Mouse (Mus musculus): ENCODE measurements around the gene Tmeff2.

The Tmeff2 gene

DNA sequence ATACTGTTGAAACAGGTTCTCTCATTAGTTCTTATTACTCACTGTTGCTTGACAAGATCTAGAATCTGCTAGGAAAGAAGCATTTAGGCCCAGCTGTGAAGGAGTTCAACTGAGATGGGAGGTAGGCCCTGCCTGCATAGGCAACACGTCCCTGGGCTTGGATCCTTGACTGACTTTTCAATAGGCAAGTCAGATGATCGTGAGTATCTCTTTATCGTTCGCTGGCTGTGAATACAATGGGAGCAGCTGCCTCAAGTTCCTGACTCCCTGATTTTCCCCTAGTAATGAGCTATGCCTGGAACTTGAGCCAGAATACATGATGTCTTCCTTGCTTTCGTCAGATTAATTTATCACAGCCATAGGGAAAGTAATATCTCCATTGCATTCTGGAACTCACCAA is 214.3 kb downstream of the Tmeff2 start:
- no peak for DNase-seq

DNA sequence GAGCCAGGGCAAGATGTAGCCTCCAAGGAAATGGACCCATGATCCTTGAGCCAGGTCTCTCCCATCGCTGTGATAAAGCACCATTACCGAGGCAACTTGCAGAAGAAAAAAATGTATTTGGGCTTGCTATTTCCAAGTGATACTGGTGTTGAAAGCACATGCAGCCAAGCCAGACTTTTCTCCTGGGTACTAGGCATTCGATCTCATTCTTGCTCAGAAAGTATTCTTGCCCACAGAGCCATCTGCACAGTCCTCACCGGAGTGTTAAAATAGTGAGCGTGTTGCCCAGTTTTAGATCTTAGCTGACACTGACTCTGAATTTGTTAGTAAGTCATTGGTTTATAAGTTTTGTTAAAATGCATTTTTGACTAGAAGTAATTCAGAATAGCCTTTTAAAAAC is 215.3 kb downstream of the Tmeff2 start:
- no peak for DNase-seq

DNA sequence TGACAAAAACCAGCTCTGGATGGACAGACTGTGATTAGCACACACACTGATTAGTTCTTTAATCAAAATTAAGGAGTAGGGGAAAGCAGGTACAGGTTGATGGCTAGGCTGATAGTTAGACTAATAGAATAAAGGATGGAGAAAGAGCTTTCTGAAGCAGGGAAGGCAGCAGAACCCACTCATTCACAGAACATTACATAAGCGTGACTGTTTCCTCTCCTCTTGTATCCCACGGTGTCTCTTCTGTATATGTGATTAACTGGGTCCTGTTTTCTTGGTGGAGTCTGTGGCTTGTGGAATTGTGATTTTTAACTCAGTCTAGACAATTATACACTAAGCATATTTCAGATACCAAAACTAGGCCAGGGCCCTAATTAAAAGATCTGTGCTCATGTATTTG is 217.4 kb downstream of the Tmeff2 start:
- no peak for DNase-seq

DNA sequence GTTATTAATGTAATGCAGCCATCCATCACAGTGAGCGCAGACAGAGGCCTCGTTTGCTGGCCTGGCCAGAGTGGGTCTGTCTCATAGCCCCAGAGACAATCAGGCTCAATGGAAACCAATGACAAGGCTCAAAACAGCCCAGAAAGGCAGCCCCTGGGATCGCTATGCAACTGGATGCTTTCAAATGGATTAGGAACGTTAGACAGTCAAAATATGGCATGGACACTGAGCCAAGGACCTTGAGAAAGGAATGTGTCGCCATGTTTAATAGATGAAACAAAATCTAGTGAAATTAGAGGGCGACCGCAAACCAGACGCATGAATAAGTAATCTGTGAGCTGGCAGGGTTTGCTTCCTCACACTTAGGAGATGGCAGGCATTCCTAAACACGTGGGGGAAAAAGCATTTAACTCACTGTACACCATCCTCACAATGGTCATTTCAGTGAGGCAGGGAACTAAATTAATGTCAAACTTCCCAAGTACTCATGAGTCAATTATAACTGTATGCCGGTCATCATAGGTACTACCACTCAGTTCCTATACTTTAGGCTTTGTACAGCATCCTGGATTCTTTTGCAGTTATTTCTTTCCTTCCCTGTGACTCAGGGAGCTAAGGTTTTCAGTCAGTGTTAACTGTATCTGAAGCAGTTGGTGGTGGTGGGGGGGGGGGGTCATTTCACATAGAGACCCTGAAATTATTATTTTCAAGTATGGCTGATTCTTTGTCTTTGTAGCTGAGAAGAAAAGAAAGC is 225.4 kb downstream of the Tmeff2 start:
- DNase-seq = no peak

DNA sequence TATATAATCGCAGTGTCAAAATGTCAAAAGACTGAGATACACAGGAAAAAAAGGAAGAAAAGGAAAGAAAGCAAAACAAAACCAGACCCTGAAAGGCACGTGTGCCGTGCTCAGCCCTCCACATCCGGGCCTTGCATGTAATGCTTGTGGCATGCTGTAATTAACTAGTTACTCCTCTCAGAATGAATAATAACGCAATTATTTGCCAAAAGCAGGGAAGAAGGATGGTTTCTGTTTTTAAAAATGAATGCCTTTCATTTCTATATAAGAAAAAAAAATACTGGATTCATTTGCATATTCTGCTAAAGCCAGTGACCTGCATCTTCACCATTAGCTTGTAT is 225.9 kb downstream of the Tmeff2 start:
- no peak for DNase-seq

- no peak for DNase-seq
Measured at GRCm38 (mm10) chr1:51136792-51137191, 236.3 kb downstream of the Tmeff2 start.

GRCm38 (mm10) chr1:51139605-51140004 is 239.2 kb downstream of the Tmeff2 start:
- DNase-seq = no peak

GRCm38 (mm10) chr1:51141381-51141780 is 240.9 kb downstream of the Tmeff2 start:
- DNase-seq = no peak

GRCm38 (mm10) chr1:51142729-51143128 is 242.3 kb downstream of the Tmeff2 start:
- DNase-seq = no peak

- DNase-seq = no peak
Measured at GRCm38 (mm10) chr1:51145693-51146092, 245.2 kb downstream of the Tmeff2 start.

DNA sequence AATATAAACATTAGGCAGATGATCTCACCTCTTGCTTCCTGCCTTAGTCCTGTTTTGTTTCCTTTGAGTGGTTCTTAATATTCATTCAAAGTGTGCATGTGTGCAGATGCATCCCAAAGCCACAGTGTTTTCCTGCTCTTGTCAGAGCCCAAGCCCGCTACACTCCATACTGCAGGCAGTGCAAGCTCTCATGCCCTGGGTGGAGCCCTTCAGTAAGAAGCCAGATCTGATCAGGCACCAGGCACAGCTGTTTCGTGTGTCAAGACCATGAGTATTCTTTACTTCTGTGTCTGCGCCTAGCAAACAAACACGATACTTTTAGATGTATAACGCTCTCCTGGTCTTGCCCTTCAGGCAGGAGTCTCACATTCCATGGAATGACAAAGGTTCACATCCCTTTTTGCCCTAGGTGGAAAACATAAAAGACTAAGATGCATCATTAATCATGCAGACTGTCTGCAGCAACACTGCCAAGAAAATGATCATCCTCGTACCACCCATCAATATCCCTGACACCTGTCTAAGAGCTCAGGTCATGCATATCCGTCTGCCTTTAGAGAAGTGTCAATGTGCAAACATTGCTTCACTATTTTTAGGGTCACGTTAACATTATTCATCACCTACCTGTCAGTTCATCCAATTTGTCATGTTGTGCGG is 248.2 kb downstream of the Tmeff2 start:
- DNase-seq = no peak

GRCm38 (mm10) chr1:51149488-51149887 is 249.0 kb downstream of the Tmeff2 start:
- no peak for DNase-seq

DNA sequence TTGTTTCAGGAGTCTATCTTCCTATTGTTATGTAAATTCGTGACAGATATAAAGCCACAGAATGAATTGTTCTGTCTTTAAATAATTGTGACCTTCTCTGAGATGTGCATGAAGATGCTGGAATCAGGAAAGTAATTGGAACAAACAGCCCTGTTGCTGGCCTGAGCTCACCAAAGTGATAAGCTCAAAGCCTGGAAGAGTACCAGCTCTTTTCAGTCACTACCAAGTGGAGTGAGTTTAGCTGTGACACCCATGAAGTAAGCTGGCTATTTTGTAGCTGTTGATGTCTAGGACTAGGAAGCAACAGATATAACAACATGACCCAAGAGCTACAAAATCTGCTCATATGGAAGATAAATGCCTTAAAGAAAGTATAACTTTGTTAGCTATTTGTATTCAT is 249.4 kb downstream of the Tmeff2 start:
- DNase-seq = no peak

DNA sequence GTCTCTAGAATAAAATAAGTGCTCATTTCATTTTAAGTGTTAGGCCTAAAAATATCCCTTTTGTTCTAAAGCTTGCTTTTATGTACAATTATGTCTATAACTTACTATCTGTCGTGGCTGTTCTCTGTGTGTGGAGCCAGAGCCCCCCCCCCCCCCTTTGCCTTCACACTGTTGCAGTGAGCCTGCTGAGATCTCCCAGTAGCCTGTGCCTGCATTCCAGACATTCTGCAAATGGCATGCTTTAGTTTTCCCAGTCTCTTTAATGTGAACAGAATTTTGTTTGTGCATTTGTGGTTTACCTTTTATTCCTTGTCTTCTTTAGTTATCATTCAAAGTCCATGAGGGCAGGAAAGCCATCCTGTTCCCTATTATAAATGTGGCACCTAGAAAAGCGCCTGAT is 251.6 kb downstream of the Tmeff2 start:
- no peak for DNase-seq

- no peak for DNase-seq
Measured at GRCm38 (mm10) chr1:51152856-51153255, 252.4 kb downstream of the Tmeff2 start.

- peak; percentile 51 for DNase-seq
Measured at GRCm38 (mm10) chr1:51184276-51184675, 283.8 kb downstream of the Tmeff2 start.

- no peak for DNase-seq
Measured at GRCm38 (mm10) chr1:51189008-51189407, 288.6 kb downstream of the Tmeff2 start.

- no peak for DNase-seq
Measured at GRCm38 (mm10) chr1:51191253-51191652, 290.8 kb downstream of the Tmeff2 start.

GRCm38 (mm10) chr1:51191872-51192613 is 291.6 kb downstream of the Tmeff2 start:
- peak; percentile 34 for DNase-seq

DNA sequence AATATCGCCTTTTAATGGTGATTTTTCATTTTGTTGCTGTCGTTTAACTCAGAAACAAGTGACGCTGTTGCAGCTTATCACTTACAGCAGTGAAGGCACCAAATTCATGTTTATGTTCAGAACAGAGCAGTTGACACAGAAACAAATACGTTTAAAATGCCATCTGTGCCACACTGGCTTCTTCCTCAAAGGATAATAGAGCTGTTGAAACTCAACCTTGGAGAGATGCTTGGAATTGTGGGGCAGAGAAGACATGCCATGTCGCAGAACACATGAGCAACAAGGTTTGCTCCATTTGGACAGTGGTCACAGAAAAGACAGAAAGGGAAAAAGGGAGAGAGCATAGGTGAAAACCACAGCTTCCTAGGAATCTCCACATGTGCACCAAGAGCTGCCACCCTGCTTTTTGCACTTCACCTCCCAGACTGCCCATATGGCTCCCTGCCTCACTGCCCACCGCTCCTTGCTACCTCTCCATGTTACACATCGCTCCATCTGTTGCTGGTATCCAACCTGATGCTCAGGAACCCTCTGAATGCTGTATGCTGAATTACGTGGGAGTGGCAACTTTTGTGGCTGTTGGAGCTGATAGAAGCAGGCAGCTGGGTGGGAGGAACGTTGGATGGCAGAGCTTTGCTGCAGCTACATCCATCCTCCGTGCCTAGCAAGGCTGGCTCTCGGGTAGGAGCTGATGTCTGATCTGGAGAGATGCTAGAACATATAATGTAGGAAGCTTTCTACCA is 298.8 kb downstream of the Tmeff2 start:
- peak; percentile 24 for DNase-seq

- no peak for DNase-seq
Measured at GRCm38 (mm10) chr1:51199954-51200353, 299.5 kb downstream of the Tmeff2 start.

- DNase-seq = no peak
Measured at GRCm38 (mm10) chr1:51215631-51216030, 315.2 kb downstream of the Tmeff2 start.
